Mouse (Mus musculus): ENCODE results near the gene Bbs10.

- no peak for TF ChIP-seq POLR2A (IDR thresholded peaks at IDR 0.05; ENCODE audit: insufficient read depth, low read depth, low read length)
- no peak for TF ChIP-seq CTCF (IDR thresholded peaks at IDR 0.05; ENCODE audit: insufficient read depth, low read depth, low read length)
These were observed 29.5 kb downstream of the Bbs10 start for GRCm38 (mm10) chr10:111327957-111328356.

Data from olfactory bulb, adult 2 months (tissue).